Mouse (Mus musculus) ovary, postnatal 10 days (tissue): Measurements from ENCODE around the gene Srsf5.
"Not testable (repeated sequence)": the region's sequence is repeated elsewhere in the genome, so short reads cannot be mapped to it uniquely, and the experiment has no call there.

ENCODE experiments used
- DNase-seq: peaks from one replicate; pipeline ENCODE4 v3.0.0; 2022; ENCODE audit warnings: low spot score

Srsf5 gene

DNA sequence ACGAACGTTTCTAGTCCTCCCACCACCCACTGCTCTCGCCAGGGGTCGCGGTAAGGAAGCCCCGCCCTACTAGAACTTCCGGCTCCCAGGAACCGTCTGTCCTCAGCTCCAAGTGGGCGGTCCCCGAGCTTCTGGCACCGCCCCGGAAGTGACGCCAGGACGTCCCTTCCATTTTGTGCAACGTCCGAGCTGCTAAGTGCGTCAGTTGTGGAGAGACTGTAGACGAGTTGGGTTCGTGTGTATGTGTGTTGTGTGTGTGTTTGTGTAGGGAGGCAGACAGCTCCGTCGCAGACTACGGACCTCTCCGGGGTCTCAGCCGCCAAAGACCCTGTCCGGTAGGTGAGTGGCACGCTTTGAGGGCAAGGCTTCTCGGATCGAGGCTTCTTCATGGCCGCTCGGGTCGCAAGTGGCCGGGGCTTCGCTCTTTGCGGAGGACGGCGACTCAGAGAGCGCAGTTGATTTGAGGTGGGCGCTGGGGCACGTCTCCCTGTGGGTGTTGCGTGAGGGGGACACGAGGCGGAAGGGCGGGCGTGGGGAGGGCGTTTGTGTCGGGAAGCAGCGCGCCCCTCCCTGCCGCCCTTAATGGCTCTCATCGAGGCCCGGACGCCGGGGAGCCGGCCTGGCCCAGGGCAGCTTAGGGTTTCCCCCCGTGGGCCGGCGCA is at the start of gene Srsf5:
Srsf5 (plus strand) TSS at position 171 of the 662 bp plus-strand sequence.
- peak; percentile 98 for DNase-seq

GRCm38 (mm10) chr12:80909631-80910030 is 35.7 kb upstream of the Srsf5 start:
- DNase-seq = no peak

DNA sequence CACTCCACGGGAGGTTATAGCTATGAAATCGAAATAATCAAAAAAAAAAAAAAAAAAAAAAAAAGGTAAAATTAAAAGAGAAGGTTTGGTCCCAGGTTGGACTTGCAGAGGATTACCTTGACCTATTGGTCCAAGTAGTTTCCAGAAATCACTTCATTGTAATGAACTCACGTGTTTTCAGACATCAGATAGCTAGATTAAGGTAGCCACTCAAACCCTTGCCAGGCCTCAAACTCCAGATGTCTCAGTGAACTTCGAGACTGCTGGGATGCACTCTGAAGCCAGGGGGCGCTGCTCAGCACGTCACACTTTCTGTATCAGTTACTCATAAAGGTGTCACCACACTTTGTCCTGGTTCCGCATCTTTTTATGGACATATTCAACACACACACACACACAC is 27.5 kb upstream of the Srsf5 start:
- DNase-seq = no peak

DNA sequence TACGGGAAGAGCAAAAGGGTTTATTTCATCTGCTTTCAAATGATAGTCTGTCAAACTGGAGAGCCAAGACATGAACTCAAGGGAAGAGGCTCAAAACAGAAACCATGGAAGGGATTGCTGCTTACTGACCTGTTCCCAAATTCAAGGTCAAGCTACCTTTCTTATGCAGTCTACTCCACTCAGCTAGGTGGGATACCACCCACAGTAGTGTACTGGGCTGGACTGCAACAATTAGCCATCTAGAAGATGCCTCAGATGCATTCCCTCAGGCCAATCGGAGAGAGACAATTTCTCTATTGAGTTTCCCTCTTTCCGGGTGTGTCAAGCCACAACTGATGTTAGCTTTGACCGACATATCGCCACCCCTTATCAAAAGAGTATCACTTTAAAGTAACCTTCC is 24.0 kb upstream of the Srsf5 start:
- DNase-seq = no peak

DNA sequence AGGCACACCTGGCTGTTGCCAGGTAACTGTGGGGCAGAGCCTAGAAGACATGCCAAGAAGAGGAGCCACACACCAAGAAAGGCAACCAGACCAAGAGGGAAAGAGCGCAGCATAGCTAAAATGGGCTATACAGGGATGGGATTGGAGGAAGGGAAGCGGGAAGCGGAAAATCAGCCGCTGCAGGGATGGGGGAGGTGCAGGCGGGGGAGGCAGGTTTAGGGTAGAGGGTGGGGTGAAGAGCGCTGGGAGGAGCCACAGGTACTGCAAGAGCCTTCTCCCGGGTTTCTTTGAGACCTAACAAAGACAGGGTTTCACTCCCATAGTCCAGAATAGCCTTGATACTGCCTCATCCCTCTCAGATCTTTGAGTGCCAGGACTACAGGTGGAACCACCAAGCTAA is 22.4 kb upstream of the Srsf5 start:
- no peak for DNase-seq

DNA sequence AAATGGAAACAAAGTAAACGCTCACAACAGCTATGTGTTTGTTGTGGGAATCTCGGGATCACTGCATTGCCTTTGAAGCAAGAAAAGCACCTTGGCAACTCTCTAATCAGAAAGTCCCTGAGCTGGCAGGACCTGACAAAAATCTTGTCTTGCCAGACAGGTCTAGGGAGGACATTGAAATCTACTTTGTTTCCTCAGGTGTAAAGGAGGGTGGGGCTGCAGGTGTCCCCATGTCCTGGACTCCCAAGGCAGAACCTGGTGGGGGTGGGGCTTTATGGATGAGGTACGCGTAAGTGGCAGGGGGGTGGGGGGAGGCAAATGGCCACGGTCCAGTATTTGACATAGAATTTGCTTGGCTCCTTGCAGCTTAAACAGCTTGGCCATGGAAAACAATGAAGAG is 21.7 kb upstream of the Srsf5 start:
- DNase-seq = no peak

- peak; percentile 27 for DNase-seq
Measured at GRCm38 (mm10) chr12:80924205-80924604, 21.1 kb upstream of the Srsf5 start.

DNA sequence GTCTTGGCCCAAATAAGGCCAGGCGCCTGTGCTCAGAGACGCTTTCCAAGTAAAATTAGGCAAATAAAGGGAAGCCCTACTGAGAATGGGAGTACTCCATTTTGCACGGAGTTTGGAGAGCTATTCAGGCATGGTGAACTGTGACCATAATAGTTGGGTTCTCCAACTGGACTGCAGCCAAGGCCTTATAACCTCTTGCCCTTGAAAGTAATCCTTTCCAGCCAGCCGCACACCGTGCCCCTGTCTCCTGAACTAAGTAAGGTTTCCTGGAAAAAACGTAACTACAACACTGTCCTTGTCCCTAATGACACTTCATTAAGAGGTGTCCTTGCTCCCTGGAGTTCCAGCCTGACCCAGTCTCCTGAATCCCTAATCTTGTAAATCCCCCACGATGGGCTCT is 19.4 kb upstream of the Srsf5 start:
- DNase-seq = no peak

- no peak for DNase-seq
Measured at GRCm38 (mm10) chr12:80926550-80926949, 18.8 kb upstream of the Srsf5 start.

GRCm38 (mm10) chr12:80927518-80927917 is 17.8 kb upstream of the Srsf5 start:
- no peak for DNase-seq

DNA sequence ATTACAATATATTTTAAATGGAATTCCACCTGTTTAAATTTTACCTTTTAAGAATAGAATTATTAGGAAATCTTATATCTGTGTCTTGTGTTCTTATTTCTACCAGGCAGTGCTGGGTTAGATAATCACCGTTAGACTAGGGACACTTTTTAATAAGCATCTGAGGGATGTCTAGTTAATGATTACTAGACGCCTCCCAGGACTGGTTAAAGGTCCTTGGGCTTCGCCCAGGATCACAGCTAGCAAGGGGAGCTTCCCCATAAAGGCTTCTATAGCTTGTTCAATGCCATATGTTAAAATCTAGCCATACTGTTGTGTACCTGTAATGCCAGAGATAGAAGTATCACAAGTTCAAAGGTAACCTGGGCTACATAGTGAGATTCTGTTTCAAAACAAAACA is 16.4 kb upstream of the Srsf5 start:
- no peak for DNase-seq

DNA sequence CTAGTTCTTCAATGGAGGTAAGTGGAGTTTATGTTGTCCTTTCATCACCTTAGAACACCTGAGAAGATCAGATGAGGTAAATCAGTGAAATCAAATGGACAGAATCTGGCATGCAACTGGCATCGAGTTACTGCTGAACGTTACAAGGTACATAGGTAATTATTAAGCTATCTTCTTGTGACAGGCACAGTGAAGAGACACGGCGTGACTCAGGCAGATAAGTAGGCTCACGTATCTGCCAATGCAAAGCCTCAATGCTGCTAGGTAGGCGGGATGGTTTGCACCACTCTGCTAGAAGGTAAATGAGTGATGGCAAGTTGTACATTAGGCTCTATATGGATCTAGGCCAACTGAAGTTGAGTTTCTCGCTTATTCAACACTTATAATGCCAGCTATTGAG is 15.2 kb upstream of the Srsf5 start:
- DNase-seq = no peak

DNA sequence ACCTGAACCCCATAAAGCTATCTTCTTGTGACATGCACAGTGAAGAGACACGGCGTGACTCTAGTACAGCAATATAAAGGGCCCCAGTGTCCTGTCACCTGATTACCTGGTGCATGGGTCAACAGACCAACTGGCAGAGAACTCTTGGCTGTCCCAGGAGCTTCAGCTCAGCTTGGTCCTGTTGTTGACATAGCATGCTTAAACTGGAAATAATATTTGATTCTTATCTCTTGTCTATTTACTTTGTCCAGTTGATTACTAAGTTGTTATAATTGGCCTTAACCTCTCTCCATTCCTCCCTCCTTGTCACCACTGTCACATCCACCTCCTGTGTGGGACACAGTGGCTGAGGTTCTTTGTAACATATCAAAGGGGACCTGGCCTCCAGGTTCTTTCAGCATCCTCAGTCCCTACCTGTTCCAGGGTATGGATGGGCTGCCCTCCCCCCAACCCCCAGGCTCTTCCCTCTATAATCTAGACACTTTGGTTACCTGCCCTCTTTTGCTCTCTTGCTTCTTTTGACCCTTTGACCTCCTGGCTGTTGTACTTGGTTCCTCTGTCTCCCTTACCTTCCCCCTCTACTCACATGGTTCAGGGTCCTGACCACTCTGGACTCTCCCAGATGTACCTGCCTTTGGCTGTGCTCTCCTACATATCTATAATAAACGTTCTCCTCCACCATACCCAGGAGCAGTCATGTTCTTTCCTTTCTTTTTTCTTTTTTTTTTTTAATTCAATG is 13.7 kb upstream of the Srsf5 start:
- DNase-seq = no peak

- DNase-seq = no peak
Measured at GRCm38 (mm10) chr12:80932865-80933264, 12.4 kb upstream of the Srsf5 start.

DNA sequence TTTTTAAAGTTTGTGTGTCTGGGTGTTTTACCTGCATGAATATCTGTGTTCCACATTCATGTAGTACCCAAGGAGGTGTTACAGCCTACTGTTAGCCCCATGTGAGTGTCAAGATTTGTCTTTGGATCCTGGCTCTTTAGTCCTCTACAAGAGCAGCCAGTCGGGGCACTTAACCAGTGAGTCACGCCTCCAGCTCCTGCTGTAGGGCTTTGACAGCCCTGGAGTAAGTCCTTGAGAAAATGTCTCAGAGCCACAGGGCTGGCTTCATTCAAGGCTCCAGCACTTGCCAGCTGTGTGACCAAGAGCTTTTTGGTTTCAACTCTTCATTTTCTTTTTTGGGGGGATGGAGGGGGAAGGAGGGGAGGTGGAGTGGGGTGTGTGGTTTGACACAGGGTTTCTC is 8.6 kb upstream of the Srsf5 start:
- DNase-seq = no peak

DNA sequence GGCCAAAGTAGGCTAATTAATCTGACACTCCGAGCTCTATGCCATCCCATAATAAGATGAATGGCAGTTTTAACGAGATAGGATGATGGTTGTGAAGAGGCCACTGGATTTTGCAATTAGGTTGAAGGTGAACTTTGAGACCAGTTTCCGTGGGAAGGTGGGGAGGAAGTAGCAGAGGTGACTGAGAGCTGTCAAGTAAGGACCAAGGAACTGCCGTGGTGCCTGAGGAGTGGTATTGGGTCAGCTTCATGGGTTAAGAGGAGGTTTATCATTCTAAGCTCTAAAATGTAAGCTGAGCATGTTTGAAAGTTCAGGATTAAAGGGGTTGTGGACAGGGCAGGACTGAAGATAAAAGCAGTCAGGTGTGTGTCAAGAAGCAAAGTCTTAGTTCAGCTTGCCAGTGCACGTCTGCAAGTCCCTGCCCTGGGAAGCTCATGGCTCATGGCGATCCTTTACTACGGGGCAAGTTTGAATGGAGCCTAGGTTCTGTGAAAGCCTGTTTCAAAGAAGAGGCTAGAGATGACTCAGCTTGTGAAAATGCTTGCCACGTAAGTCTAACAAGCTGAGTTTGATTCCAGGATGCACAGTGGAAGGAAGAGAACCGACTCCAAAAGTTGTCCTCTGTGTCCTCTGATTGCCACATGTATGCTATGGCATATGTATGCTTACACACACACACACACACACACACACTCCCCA is 7.8 kb upstream of the Srsf5 start:
- no peak for DNase-seq

DNA sequence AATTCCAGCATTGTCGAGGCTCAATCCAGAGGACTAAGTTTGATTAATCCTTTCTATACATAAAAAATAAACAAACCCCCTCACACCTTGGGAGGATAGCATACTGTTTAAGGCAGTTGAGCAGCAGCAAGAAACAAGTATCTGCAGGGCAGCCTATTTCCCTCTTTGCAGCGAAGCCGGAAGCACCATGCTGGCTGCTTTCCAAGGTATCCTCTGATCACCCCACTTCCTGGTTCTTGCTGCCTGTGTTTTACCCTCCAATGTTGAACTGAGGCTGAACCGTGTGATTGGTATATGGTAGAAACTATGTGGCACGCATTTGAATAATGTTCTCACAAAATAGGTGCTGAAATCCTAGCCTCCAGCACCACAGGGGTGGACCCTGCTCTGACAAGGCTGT is 6.7 kb upstream of the Srsf5 start:
- no peak for DNase-seq

DNA sequence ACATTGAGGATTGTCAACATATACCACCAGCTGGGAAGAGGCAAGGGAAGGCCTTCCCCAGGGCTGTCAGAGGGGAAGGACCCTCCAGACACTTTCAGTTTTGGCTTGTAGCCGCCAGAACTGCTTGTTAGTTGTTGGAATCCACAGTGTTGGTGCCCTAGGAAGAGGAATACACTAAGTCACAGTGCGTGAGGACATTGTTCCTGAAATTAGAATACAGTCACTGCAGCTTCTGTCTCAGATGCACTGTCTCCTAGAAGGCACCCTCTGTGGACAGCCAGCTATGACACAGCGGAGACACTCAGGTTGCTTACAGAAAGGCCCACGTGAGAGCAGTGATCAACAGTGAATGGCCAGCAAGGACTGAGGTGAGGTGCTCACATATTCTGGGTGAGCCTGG is 6.1 kb upstream of the Srsf5 start:
- DNase-seq = no peak

- DNase-seq = no peak
Measured at GRCm38 (mm10) chr12:80941886-80942285, 3.4 kb upstream of the Srsf5 start.

- no peak for DNase-seq
Measured at GRCm38 (mm10) chr12:80943395-80943794, 1.9 kb upstream of the Srsf5 start.

- no peak for DNase-seq
Measured at GRCm38 (mm10) chr12:80944204-80944603, 1.1 kb upstream of the Srsf5 start.

- not testable (repeated sequence) for DNase-seq
Measured at GRCm38 (mm10) chr12:80944963-80945333, 356 bp upstream of the Srsf5 start.

DNA sequence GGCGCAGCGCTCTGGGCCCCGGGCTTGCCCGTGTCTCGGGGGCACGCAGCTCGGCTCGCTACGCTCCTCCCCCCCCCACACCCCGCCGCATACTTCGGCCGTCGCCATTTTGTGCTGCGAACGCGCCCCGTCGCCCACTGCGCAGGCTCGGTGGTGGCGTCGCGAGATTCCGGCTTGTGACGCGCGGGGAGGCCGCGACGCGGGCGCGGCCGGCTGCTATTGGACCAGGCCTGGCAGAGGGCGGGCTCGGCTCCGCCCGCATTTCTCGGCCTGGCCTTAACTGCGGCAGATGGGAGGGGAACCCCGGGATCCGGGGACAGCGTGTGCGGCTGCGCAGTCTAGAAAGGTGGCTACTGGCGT is 672 bp downstream of the Srsf5 start:
- peak; percentile 85 for DNase-seq
